Mouse (Mus musculus): Measurements from ENCODE around the gene Slamf6. TPM values are rescaled to one million over a fixed set of nuclear protein-coding genes. Genes with fewer than 3 reads are reported as not detected.

The Slamf6 gene
- polyA plus RNA-seq, 1 experiment from 2014 or later: not detected

DNA sequence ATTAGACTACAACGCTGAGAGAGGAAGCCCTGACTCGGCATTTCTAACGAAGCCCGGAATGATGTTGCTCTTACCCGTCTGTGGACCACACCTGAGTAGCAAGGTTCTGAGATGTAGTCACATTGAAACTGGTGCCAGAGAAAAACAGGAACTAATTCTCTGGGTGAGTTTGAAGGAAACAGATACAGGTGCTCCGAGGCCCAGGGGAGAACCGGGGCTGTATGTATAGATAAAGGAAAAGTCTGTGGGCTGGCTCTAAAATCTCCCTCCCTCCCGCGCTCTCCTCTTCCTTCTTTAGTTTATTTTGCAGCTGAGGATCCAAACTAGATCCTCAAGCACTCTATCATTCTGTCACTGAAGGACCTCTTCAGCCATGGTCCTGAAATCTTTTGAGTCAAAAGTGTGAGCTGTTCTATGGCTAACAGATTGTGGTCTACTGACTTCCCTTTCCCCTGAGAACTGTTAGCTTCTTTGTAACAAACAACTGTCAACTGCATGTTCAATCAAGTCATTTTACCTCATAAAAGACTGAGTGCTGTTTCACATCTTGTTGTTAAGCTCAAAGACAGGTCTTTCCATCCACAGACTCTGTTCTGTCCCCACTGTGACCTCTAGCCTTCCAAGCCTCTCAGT lies 3.8 kb downstream of the Slamf6 start:
- Histone ChIP-seq H3K27me3 (ENCODE audit: control insufficient read depth, insufficient read depth, low read length) (no peaks in the 10 kb centered on the region), H3K36me3 (ENCODE audit: control insufficient read depth, insufficient read depth, low read length) (no peaks in the 10 kb centered on the region), H3K9ac (ENCODE audit: low read length) (no peak overlapping the region), H3K4me1 (ENCODE audit: control insufficient read depth, insufficient read depth, low read length) (no peaks in the 10 kb centered on the region), H3K9me3 (ENCODE audit: control insufficient read depth, low read length) (no peaks in the 10 kb centered on the region), H3K4me3 (ENCODE audit: low read depth, low read length) (no peak overlapping the region), H3K4me2 (ENCODE audit: low read depth, severe bottlenecking) (no peak overlapping the region), H3K27ac (replicated peaks; ENCODE audit: low read depth, low read length) (no peak overlapping the region)
- WGBS: 81% methylated on average over 9 of the region's 9 CpGs
- no peak for ATAC-seq (ENCODE audit: insufficient number of reproducible peaks, low FRiP score, low TSS enrichment, low read depth)
- DNase-seq (ENCODE audit: low spot score): no peak

DNA sequence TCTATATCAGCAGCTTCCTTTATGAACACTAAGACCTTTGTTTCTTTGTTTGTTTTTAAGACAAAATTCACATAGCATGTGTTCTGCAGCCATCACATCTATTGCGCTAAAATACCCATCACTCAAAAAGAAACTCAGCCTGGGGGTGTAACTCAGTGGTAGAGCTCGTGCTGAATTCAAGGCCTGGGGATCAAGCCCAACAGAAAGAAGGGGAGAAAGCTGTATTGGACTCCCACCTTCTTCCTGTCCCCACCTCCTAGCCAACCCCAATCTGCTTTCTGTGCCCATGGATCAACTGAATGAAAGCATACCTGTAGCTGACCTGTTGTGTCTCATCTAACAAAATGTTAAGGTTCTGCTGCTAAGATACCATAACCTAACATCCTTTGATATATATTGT lies 4.3 kb downstream of the Slamf6 start:
- no peaks in the 10 kb centered on the region for H3K4me1 ChIP-seq (ENCODE audit: control insufficient read depth, insufficient read depth, low read length)

DNA sequence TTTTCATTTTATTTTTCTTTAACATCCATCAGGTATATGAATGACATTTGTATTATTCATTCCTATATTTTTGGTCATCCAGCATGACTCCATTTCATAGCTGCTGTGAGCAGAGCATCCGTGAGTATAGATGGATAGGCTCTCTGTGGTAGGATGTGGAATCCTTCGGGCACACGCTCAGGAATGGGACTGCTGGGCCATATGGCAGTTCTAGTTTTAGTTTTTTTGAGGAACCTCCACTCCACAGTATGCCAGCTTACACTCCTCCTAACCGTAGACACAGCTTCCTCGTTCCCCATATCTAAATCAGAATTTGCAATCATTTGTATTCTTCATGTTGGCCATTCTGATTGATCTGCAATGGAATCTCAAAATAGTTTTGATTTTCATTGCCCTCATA lies 5.5 kb downstream of the Slamf6 start:
- Histone ChIP-seq H3K27me3 (ENCODE audit: control insufficient read depth, insufficient read depth, low read length) (no peaks in the 10 kb centered on the region), H3K4me2 (ENCODE audit: low read depth, severe bottlenecking) (no peak overlapping the region), H3K27ac (replicated peaks; ENCODE audit: low read depth, low read length) (no peak overlapping the region), H3K36me3 (ENCODE audit: control insufficient read depth, insufficient read depth, low read length) (no peaks in the 10 kb centered on the region), H3K9ac (ENCODE audit: low read length) (no peak overlapping the region), H3K9me3 (ENCODE audit: control insufficient read depth, low read length) (no peaks in the 10 kb centered on the region), H3K4me1 (ENCODE audit: control insufficient read depth, insufficient read depth, low read length) (no peaks in the 10 kb centered on the region), H3K4me3 (ENCODE audit: low read depth, low read length) (no peak overlapping the region)
- ATAC-seq (ENCODE audit: insufficient number of reproducible peaks, low FRiP score, low TSS enrichment, low read depth) (no peak), DNase-seq (ENCODE audit: low spot score) (no peak)
- 91% methylated on average over 5 of the region's 5 CpGs for WGBS

More for the DNA sequence above, 4.3 kb downstream of the Slamf6 start:
- ATAC-seq (ENCODE audit: insufficient number of reproducible peaks, low FRiP score, low TSS enrichment, low read depth): no peak
- H3K27me3 ChIP-seq (ENCODE audit: control insufficient read depth, insufficient read depth, low read length): no peaks in the 10 kb centered on the region
- no peak overlapping the region for H3K4me3 ChIP-seq (ENCODE audit: low read depth, low read length)
- no peaks in the 10 kb centered on the region for H3K9me3 ChIP-seq (ENCODE audit: control insufficient read depth, low read length)
- H3K36me3 ChIP-seq (ENCODE audit: control insufficient read depth, insufficient read depth, low read length): no peaks in the 10 kb centered on the region
- 67% methylated on average over 2 of the region's 2 CpGs for WGBS
- no peak overlapping the region for H3K27ac ChIP-seq (replicated peaks; ENCODE audit: low read depth, low read length)
- no peak overlapping the region for H3K9ac ChIP-seq (ENCODE audit: low read length)
- no peak overlapping the region for H3K4me2 ChIP-seq (ENCODE audit: low read depth, severe bottlenecking)
- no peak for DNase-seq (ENCODE audit: low spot score)

DNA sequence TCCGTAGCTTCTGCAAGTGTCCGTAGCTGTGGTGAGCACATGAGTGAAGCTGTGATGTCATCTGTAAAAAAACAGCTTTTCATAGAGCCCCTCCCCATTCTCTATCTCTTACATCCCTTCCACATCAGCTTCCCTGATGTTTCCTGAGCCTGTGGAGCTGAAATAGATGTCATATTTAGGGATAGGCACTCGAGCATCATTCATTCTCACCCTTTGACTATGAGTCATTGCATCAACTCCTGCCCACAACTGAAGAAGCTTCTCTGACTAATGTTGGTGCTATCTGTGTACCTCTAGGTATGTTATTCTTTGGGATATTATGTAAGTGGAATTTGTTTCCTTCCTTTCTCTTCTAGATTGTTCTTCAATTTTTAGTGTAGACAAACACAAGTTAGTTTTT lies 7.6 kb downstream of the Slamf6 start:
- Histone ChIP-seq H3K4me2 (ENCODE audit: low read depth, severe bottlenecking) (no peak overlapping the region), H3K27ac (replicated peaks; ENCODE audit: low read depth, low read length) (no peak overlapping the region), H3K9me3 (ENCODE audit: control insufficient read depth, low read length) (no peaks in the 10 kb centered on the region), H3K36me3 (ENCODE audit: control insufficient read depth, insufficient read depth, low read length) (no peaks in the 10 kb centered on the region), H3K9ac (ENCODE audit: low read length) (no peak overlapping the region), H3K4me1 (ENCODE audit: control insufficient read depth, insufficient read depth, low read length) (no peaks in the 10 kb centered on the region), H3K27me3 (ENCODE audit: control insufficient read depth, insufficient read depth, low read length) (no peaks in the 10 kb centered on the region), H3K4me3 (ENCODE audit: low read depth, low read length) (no peak overlapping the region)
- DNase-seq (ENCODE audit: low spot score) (no peak), ATAC-seq (ENCODE audit: insufficient number of reproducible peaks, low FRiP score, low TSS enrichment, low read depth) (no peak)
- 77% methylated on average over 3 of the region's 3 CpGs for WGBS

DNA sequence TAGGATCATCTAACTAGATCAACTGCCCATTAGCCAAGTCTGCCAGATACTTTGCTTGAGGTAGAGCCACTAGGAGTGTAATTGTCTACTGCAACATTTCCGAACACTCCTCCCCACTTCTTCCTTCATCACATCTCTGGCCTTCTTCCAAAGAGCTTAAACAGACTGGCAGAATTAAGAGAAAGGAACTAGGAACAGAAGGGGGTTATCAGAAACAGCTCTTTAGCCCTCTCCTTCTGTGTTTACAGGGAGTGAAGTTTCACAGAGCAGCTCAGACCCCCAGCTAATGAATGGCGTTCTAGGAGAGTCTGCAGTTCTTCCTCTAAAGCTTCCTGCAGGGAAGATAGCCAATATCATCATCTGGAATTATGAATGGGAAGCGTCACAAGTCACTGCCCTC lies 16.5 kb downstream of the Slamf6 start:
- no peaks in the 10 kb centered on the region for H3K9me3 ChIP-seq (ENCODE audit: control insufficient read depth, low read length)

DNA sequence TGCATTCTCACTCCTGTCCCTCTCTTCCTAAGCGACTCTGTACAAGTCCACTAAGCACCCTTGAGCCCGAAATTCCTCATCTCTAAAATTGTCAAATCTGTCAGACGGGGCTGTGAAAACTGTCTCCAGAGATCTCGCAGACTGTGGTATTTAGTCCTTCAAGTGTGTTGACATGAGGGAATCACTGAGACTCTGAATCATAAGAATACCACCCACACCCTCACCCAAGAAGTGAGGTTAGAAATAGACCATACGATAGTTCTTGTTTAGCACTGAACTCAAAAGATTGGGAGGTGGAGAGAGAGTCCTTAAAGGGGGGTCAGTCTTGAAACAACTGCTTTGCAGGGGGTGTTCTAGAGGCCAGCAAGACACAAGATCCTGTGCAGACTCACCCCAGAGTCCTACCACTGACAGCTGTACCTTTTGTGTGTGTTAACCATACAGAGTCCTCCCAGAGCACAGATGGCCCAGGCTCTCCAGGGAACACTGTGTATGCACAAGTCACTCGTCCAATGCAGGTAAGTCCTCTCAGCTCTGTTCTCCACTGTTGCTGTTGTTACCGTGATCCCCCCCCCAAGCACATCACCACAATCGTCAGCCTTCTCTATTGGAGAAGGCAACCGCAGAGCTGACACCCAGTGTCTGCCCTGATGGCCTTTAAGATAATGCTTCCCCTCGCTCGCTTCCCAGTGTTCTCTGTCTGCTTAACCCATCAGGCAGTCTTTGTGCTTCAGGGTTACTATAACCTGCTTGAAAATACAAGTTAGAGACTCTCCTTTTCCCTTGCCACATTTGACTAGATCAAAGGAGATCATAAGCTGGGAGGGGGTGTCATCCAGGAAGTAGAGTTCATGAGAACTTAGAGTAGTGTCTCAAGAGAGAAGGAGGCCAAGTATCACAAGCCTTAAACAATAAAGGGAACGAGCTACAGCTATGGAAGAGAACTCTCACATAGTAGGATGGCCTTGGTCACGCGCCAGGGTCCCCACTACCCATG lies 21.9 kb downstream of the Slamf6 start:
- WGBS: 85% methylated on average over 14 of the region's 14 CpGs
- H3K9ac ChIP-seq (ENCODE audit: low read length): no peak overlapping the region
- no peak for ATAC-seq (ENCODE audit: insufficient number of reproducible peaks, low FRiP score, low TSS enrichment, low read depth)

More for the DNA sequence above, 16.5 kb downstream of the Slamf6 start:
- Histone ChIP-seq H3K9ac (ENCODE audit: low read length) (no peak overlapping the region), H3K27ac (replicated peaks; ENCODE audit: low read depth, low read length) (no peak overlapping the region), H3K36me3 (ENCODE audit: control insufficient read depth, insufficient read depth, low read length) (no peaks in the 10 kb centered on the region), H3K4me3 (ENCODE audit: low read depth, low read length) (no peak overlapping the region), H3K27me3 (ENCODE audit: control insufficient read depth, insufficient read depth, low read length) (no peaks in the 10 kb centered on the region), H3K4me2 (ENCODE audit: low read depth, severe bottlenecking) (no peak overlapping the region), H3K4me1 (ENCODE audit: control insufficient read depth, insufficient read depth, low read length) (no peaks in the 10 kb centered on the region)
- ATAC-seq (ENCODE audit: insufficient number of reproducible peaks, low FRiP score, low TSS enrichment, low read depth): no peak
- no peak for DNase-seq (ENCODE audit: low spot score)
- WGBS: 53% methylated on average over 3 of the region's 3 CpGs

DNA sequence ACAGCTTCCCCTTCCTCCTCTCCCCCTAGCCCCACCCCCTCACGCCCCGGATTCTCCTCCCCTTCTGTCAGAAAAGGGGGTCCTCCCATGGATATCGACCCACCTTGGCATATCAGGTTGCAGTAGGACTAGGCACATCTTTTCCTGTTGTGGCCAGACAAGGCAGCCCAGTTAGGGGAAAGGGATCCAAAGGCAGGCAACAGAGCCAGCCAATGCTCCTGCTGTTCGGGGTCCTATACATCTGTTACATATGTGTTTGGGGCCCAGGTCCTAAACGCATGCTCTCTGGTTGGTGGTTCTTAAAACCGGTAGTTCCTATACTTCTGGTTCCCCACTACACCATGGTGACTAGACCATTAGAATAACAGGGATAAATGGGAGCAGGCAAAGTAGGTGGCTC lies 23.3 kb downstream of the Slamf6 start:
- Histone ChIP-seq H3K9ac (ENCODE audit: low read length) (no peak overlapping the region), H3K4me3 (ENCODE audit: low read depth, low read length) (no peak overlapping the region), H3K27ac (replicated peaks; ENCODE audit: low read depth, low read length) (no peak overlapping the region), H3K36me3 (ENCODE audit: control insufficient read depth, insufficient read depth, low read length) (no peaks in the 10 kb centered on the region), H3K27me3 (ENCODE audit: control insufficient read depth, insufficient read depth, low read length) (no peaks in the 10 kb centered on the region), H3K4me1 (ENCODE audit: control insufficient read depth, insufficient read depth, low read length) (no peaks in the 10 kb centered on the region), H3K4me2 (ENCODE audit: low read depth, severe bottlenecking) (no peak overlapping the region), H3K9me3 (ENCODE audit: control insufficient read depth, low read length) (no peaks in the 10 kb centered on the region)
- ATAC-seq (ENCODE audit: insufficient number of reproducible peaks, low FRiP score, low TSS enrichment, low read depth) (no peak), DNase-seq (ENCODE audit: low spot score) (no peak)
- 77% methylated on average over 6 of the region's 6 CpGs for WGBS

More for the DNA sequence above, 21.9 kb downstream of the Slamf6 start:
- no peak for DNase-seq (ENCODE audit: low spot score)
- no peak overlapping the region for H3K4me3 ChIP-seq (ENCODE audit: low read depth, low read length)
- no peaks in the 10 kb centered on the region for H3K4me1 ChIP-seq (ENCODE audit: control insufficient read depth, insufficient read depth, low read length)
- H3K9me3 ChIP-seq (ENCODE audit: control insufficient read depth, low read length): no peaks in the 10 kb centered on the region
- H3K4me2 ChIP-seq (ENCODE audit: low read depth, severe bottlenecking): no peak overlapping the region
- no peaks in the 10 kb centered on the region for H3K36me3 ChIP-seq (ENCODE audit: control insufficient read depth, insufficient read depth, low read length)
- no peak overlapping the region for H3K27ac ChIP-seq (replicated peaks; ENCODE audit: low read depth, low read length)
- no peaks in the 10 kb centered on the region for H3K27me3 ChIP-seq (ENCODE audit: control insufficient read depth, insufficient read depth, low read length)

DNA sequence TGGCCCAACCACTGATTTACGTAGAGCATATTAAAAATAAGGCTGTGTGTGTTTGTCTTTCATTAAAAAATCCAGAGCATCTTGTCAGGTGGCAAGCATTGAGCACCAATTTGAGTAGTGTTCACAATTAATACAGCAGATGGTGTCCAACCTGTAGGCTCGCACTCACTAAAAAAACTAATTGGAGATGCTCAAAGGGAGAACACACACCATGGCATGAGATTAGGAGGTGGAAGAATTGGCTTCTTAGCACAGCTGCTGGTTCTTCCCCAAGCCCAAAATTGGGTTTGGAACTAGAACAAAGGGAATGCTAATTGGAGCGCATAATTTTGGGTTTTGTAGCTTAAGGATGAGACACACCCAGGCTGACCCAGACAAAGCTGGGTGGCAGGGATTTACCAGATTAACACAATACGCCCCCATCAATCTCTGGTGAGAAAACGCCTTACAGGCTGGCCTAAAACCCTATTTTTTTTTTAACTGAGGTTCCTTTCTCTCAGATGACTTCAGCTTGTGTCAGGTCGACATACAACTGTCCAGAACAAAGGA lies 29.2 kb downstream of the Slamf6 start:
- H3K27ac ChIP-seq (replicated peaks; ENCODE audit: low read depth, low read length): no peak overlapping the region
- no peaks in the 10 kb centered on the region for H3K9me3 ChIP-seq (ENCODE audit: control insufficient read depth, low read length)
- 72% methylated on average over 6 of the region's 6 CpGs for WGBS
- no peak overlapping the region for H3K4me2 ChIP-seq (ENCODE audit: low read depth, severe bottlenecking)
- no peaks in the 10 kb centered on the region for H3K27me3 ChIP-seq (ENCODE audit: control insufficient read depth, insufficient read depth, low read length)
- DNase-seq (ENCODE audit: low spot score): no peak
- no peak for ATAC-seq (ENCODE audit: insufficient number of reproducible peaks, low FRiP score, low TSS enrichment, low read depth)
- H3K36me3 ChIP-seq (ENCODE audit: control insufficient read depth, insufficient read depth, low read length): no peaks in the 10 kb centered on the region
- H3K4me3 ChIP-seq (ENCODE audit: low read depth, low read length): no peak overlapping the region
- H3K9ac ChIP-seq (ENCODE audit: low read length): no peak overlapping the region
- H3K4me1 ChIP-seq (ENCODE audit: control insufficient read depth, insufficient read depth, low read length): no peaks in the 10 kb centered on the region
